13 mouse cellular contexts compared by ENCODE assay signal in the genomic region with DNA sequence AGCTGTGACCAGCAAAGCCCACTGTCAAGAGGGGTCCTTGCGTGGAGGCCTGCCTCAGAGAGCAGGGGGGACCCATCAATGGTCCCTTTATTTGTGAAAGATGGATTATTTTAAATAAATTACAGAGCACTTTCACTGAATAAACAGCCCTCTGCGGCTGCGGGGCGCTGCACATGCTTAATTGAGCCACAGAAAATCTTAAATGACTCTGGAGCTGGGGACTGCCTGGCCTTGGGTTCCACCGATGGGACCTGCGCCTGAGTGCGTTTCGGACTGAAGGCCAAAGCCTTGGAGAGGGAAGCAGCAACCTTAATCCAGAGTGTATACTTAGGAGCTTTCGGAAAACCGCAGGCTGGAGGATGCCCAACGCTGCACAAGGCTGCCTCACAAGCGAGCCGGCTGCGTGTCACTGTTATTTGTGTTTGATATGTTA.
DNase-seq lines count a peak whose midpoint lies in the region; ATAC-seq and TF ChIP-seq lines count a peak whose summit lies in the region.
"Had no signal": no experiment of that assay in that cellular context is flagged by ENCODE, and none has a peak within 500 bp of the region (broad histone marks: within the 10 kb centered on the region; RNA-seq: fewer than 3 reads in every experiment).

No protein-coding gene starts in this region.

- ATAC-seq in hindbrain, embryonic 13.5 days (ENCODE audit: low FRiP score): peak; percentile 61; the same call in 1 of the 2 replicates
- ATAC-seq in hindbrain, embryonic 11.5 days (ENCODE audit: low FRiP score): no peak; the same call in 1 of the 2 replicates
- 0 out of 2 replicates have a peak, but pooled peaks have one; percentile 32 for ATAC-seq in embryonic facial prominence, embryonic 13.5 days (ENCODE audit: insufficient number of reproducible peaks, insufficient read depth, low FRiP score, low TSS enrichment, low read depth)
- peak; percentile 66 for ATAC-seq in forebrain, postnatal 0 days
- ATAC-seq in limb, embryonic 14.5 days (ENCODE audit: low FRiP score, low read depth): peak; percentile 26; the same call in 1 of the 2 replicates
- ATAC-seq: CD4-positive, CD25-positive, alpha-beta regulatory T cell, adult 4 months had no signal

- WGBS in hindbrain, embryonic 13.5 days: 78% methylated on average over 14 of the region's 14 CpGs
- 90% methylated on average over 14 of the region's 14 CpGs for whole genome bisulfite sequencing in hindbrain, embryonic 11.5 days
- WGBS in embryonic facial prominence, embryonic 13.5 days: 82% methylated on average over 14 of the region's 14 CpGs
- 29% methylated on average over 14 of the region's 14 CpGs for WGBS in forebrain, postnatal 0 days
- WGBS in limb, embryonic 14.5 days: 61% methylated on average over 14 of the region's 14 CpGs

- no peak overlapping the region for H3K4me3 ChIP-seq in hindbrain, embryonic 13.5 days
- H3K4me3 ChIP-seq in hindbrain, embryonic 11.5 days (ENCODE audit: low read depth, low read length): no peak overlapping the region
- no peak overlapping the region for H3K4me3 ChIP-seq in embryonic facial prominence, embryonic 13.5 days
- H3K4me3 ChIP-seq in forebrain, postnatal 0 days (ENCODE audit: low read depth, low read length): peak overlapping the region; percentile 7
- H3K4me3 ChIP-seq in limb, embryonic 14.5 days (replicated peaks; ENCODE audit: low read length): no peak overlapping the region
- H3K4me3 ChIP-seq: heart, embryonic 15.5 days; megakaryocyte, embryonic 14.5 days had no signal

- no peak overlapping the region for H3K27ac ChIP-seq in hindbrain, embryonic 13.5 days
- H3K27ac ChIP-seq in hindbrain, embryonic 11.5 days (ENCODE audit: low read depth, low read length): no peak overlapping the region
- no peak overlapping the region for H3K27ac ChIP-seq in embryonic facial prominence, embryonic 13.5 days
- H3K27ac ChIP-seq in forebrain, postnatal 0 days (ENCODE audit: low read depth, low read length): no peak overlapping the region
- no peak overlapping the region; the same call in 1 of the 2 replicates for H3K27ac ChIP-seq in limb, embryonic 14.5 days (replicated peaks; ENCODE audit: low read depth, low read length)
- H3K27ac ChIP-seq: heart, embryonic 15.5 days; liver, embryonic 14.5 days had no signal

- no peak for DNase-seq in hindbrain, embryonic 11.5 days (ENCODE audit: low spot score)
- DNase-seq in forebrain, postnatal 0 days: peak; percentile 38
- no peak for DNase-seq in limb, embryonic 14.5 days (ENCODE audit: low spot score)
- DNase-seq in lung, postnatal 10 days: no peak
- DNase-seq in thymus, postnatal 25 days: no peak
- no peak for DNase-seq in ovary, postnatal 36 days (ENCODE audit: low spot score)
- DNase-seq: kidney, adult 9 months had no signal

- H3K4me1 ChIP-seq in hindbrain, embryonic 13.5 days (replicated peaks): peaks cover 5% of the 10 kb centered on the region; the same call in 1 of the 2 replicates
- H3K4me1 ChIP-seq in hindbrain, embryonic 11.5 days (replicated peaks; ENCODE audit: control insufficient read depth, insufficient read depth, low read length): no peaks in the 10 kb centered on the region
- no peaks in the 10 kb centered on the region for H3K4me1 ChIP-seq in embryonic facial prominence, embryonic 13.5 days
- H3K4me1 ChIP-seq in forebrain, postnatal 0 days (ENCODE audit: insufficient read depth): no peaks in the 10 kb centered on the region
- peaks cover 4% of the 10 kb centered on the region; the same call in 1 of the 2 replicates for H3K4me1 ChIP-seq in limb, embryonic 14.5 days (ENCODE audit: control insufficient read depth, insufficient read depth, low read length)
- H3K4me1 ChIP-seq: heart, embryonic 15.5 days; megakaryocyte, embryonic 14.5 days had no signal

- no peaks in the 10 kb centered on the region for H3K27me3 ChIP-seq in hindbrain, embryonic 13.5 days
- no peaks in the 10 kb centered on the region for H3K27me3 ChIP-seq in hindbrain, embryonic 11.5 days (ENCODE audit: control insufficient read depth, insufficient read depth, low read length)
- no peaks in the 10 kb centered on the region for H3K27me3 ChIP-seq in embryonic facial prominence, embryonic 13.5 days
- no peaks in the 10 kb centered on the region for H3K27me3 ChIP-seq in forebrain, postnatal 0 days (ENCODE audit: insufficient read depth, low read length)
- H3K27me3 ChIP-seq in limb, embryonic 14.5 days (ENCODE audit: control insufficient read depth, insufficient read depth, low read length): no peaks in the 10 kb centered on the region
- H3K27me3 ChIP-seq: heart, embryonic 15.5 days; megakaryocyte, embryonic 14.5 days had no signal

- no peaks in the 10 kb centered on the region for H3K36me3 ChIP-seq in hindbrain, embryonic 13.5 days
- no peaks in the 10 kb centered on the region for H3K36me3 ChIP-seq in hindbrain, embryonic 11.5 days (ENCODE audit: control insufficient read depth, insufficient read depth, low read length)
- no peaks in the 10 kb centered on the region for H3K36me3 ChIP-seq in embryonic facial prominence, embryonic 13.5 days
- H3K36me3 ChIP-seq in forebrain, postnatal 0 days (ENCODE audit: insufficient read depth): no peaks in the 10 kb centered on the region
- H3K36me3 ChIP-seq in limb, embryonic 14.5 days (ENCODE audit: control insufficient read depth, insufficient read depth, low read length): no peaks in the 10 kb centered on the region
- H3K36me3 ChIP-seq: heart, embryonic 15.5 days had no signal

- H3K9me3 ChIP-seq in hindbrain, embryonic 13.5 days: no peaks in the 10 kb centered on the region
- H3K9me3 ChIP-seq in hindbrain, embryonic 11.5 days (ENCODE audit: control insufficient read depth, low read length): peaks cover 4% of the 10 kb centered on the region; the same call in 1 of the 2 replicates
- no peaks in the 10 kb centered on the region for H3K9me3 ChIP-seq in embryonic facial prominence, embryonic 13.5 days
- H3K9me3 ChIP-seq in forebrain, postnatal 0 days (ENCODE audit: low read length): no peaks in the 10 kb centered on the region
- no peaks in the 10 kb centered on the region for H3K9me3 ChIP-seq in limb, embryonic 14.5 days (ENCODE audit: control insufficient read depth, low read length)
- H3K9me3 ChIP-seq: heart, embryonic 15.5 days had no signal

- no peak for TF ChIP-seq POLR2A in limb, embryonic 14.5 days (IDR thresholded peaks at IDR 0.05; ENCODE audit: borderline replicate concordance, extremely low read depth, insufficient read depth, insufficient read length)

- TF ChIP-seq CTCF in forebrain, postnatal 0 days (IDR thresholded peaks at IDR 0.05; ENCODE audit: low read depth): 0 out of 2 replicates have a peak, but pooled peaks have one; percentile 26

- H3K9ac ChIP-seq in hindbrain, embryonic 13.5 days: no peak overlapping the region
- no peak overlapping the region for H3K9ac ChIP-seq in hindbrain, embryonic 11.5 days (ENCODE audit: low read depth, low read length)
- H3K9ac ChIP-seq in embryonic facial prominence, embryonic 13.5 days: no peak overlapping the region
- H3K9ac ChIP-seq in forebrain, postnatal 0 days: no peak overlapping the region
- H3K9ac ChIP-seq in limb, embryonic 14.5 days (ENCODE audit: low read depth, low read length, severe bottlenecking): no peak overlapping the region
- H3K9ac ChIP-seq: heart, embryonic 15.5 days; liver, embryonic 14.5 days had no signal

- H3K4me2 ChIP-seq in hindbrain, embryonic 13.5 days: no peak overlapping the region
- H3K4me2 ChIP-seq in hindbrain, embryonic 11.5 days (replicated peaks; ENCODE audit: low read depth, low read length): no peak overlapping the region
- no peak overlapping the region for H3K4me2 ChIP-seq in embryonic facial prominence, embryonic 13.5 days
- H3K4me2 ChIP-seq in forebrain, postnatal 0 days (ENCODE audit: low read depth): peak overlapping the region; percentile 31
- no peak overlapping the region for H3K4me2 ChIP-seq in limb, embryonic 14.5 days (replicated peaks; ENCODE audit: low read depth, low read length, severe bottlenecking)
- H3K4me2 ChIP-seq: heart, embryonic 15.5 days had no signal
